Mouse (Mus musculus) bone marrow macrophage, adult 2 months (primary cell): Measurements from ENCODE around the gene Gm17581.

Source experiments
- CTCF ChIP-seq: IDR thresholded peaks from 2 replicates; pipeline ENCODE4 v1.5.1; 2012; ENCODE audit warnings: low read depth, mild to moderate bottlenecking, low read length, moderate library complexity
- POLR2A ChIP-seq: IDR thresholded peaks from 2 replicates; pipeline ENCODE4 v1.6.1; 2012; ENCODE audit warnings: mild to moderate bottlenecking, low read depth, low read length, borderline replicate concordance

- peak; percentile 100 for TF ChIP-seq CTCF
- TF ChIP-seq POLR2A, result no peak
Measured at GRCm38 (mm10) chr2:155696091-155696558, 39.5 kb downstream of the Gm17581 start.
